Mouse (Mus musculus) midbrain, embryonic 16.5 days (tissue): ENCODE measurements at regions not wholly inside any gene's neighbourhood (a gene's known extent, or its start where the extent isn't known, plus 50 kb on each side); places are given as distances from the start of the nearest gene placed in this dataset.

ENCODE experiments used
- ATAC-seq: fragments of 200-750 bp; cut with Nextera tagmentation; 2 replicates; pipeline ENCODE4 v1.8.0; 2017; ENCODE audit warnings: moderate TSS enrichment
- H3K27ac ChIP-seq: fragments of 300-500 bp; sonication (generic); 2 replicates; pipeline ENCODE4 v1.5.1; 2014; ENCODE audit warnings: mild to moderate bottlenecking, low read length, mixed read lengths
- H3K27me3 ChIP-seq: fragments of 300-500 bp; sonication (generic); 2 replicates; pipeline ENCODE4 v1.6.1; 2014; ENCODE audit warnings: low read depth, low read length, mixed read lengths; ENCODE audit not compliant: control insufficient read depth, insufficient read depth
- H3K36me3 ChIP-seq: fragments of 300-500 bp; sonication (generic); 2 replicates; pipeline ENCODE4 v1.6.1; 2014; ENCODE audit warnings: mild to moderate bottlenecking, low read length, moderate library complexity, mixed read lengths; ENCODE audit not compliant: control insufficient read depth, insufficient read depth
- H3K4me1 ChIP-seq: fragments of 300-500 bp; sonication (generic); 2 replicates; pipeline ENCODE4 v1.6.1; 2014; ENCODE audit warnings: mild to moderate bottlenecking, low read length, mixed read lengths; ENCODE audit not compliant: control insufficient read depth, insufficient read depth
- H3K4me2 ChIP-seq: fragments of 300-500 bp; sonication (generic); 2 replicates; pipeline ENCODE4 v1.6.1; 2014; ENCODE audit warnings: mild to moderate bottlenecking, low read length, mixed read lengths
- H3K4me3 ChIP-seq: fragments of 300-500 bp; sonication (generic); 2 replicates; pipeline ENCODE4 v1.5.1; 2014; ENCODE audit warnings: low read depth, mild to moderate bottlenecking, low read length, moderate library complexity, mixed read lengths
- H3K9ac ChIP-seq: fragments of 300-500 bp; sonication (generic); 2 replicates; pipeline ENCODE4 v1.6.1; 2014; ENCODE audit warnings: low read depth, low read length, mixed read lengths
- H3K9me3 ChIP-seq: fragments of 300-500 bp; sonication (generic); replicated peaks from 2 replicates; pipeline ENCODE4 v1.6.1; 2014; ENCODE audit warnings: mild to moderate bottlenecking, low read length, mixed read lengths; ENCODE audit not compliant: control insufficient read depth, poor library complexity, severe bottlenecking
- WGBS: fragments of 180-500 bp; shearing (Covaris S2); extraction: QIAGEN DNeasy Blood & Tissue Kit; methylation state at CpG from one replicate; pipeline ENCODE4 v1.1.7; 2014; 5-methylcytosine and 5-hydroxymethylcytosine counted together

DNA sequence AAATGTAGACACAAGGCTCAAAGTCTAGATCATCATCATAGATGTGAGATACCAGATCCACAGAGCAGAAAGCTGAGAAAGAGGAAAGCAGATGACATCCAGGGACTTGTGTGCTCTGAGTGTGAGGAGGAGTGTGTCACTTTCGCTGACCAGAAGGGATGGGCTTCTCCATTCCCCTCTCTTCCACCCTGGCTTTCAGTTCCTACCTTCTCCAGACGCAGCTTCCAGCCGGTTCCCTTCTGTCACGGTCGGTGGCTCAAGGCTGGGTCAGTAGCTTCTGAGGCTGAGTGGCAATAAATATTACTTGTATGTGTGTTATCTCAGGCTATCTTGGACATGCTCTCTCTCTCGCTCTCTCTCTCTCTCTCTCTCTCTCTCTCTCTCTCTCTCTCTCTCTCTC is 94.2 kb upstream of the Irf2bp2 start:
- no peaks in the 10 kb centered on the region for H3K27me3 ChIP-seq
- H3K9ac ChIP-seq = no peak overlapping the region
- WGBS = 99% methylated on average over 6 of the region's 6 CpGs
- no peak overlapping the region for H3K4me3 ChIP-seq
- H3K36me3 ChIP-seq = no peaks in the 10 kb centered on the region
- no peak for ATAC-seq
- H3K4me2 ChIP-seq = no peak overlapping the region
- H3K27ac ChIP-seq = no peak overlapping the region
- H3K9me3 ChIP-seq = no peaks in the 10 kb centered on the region
- H3K4me1 ChIP-seq = no peaks in the 10 kb centered on the region

DNA sequence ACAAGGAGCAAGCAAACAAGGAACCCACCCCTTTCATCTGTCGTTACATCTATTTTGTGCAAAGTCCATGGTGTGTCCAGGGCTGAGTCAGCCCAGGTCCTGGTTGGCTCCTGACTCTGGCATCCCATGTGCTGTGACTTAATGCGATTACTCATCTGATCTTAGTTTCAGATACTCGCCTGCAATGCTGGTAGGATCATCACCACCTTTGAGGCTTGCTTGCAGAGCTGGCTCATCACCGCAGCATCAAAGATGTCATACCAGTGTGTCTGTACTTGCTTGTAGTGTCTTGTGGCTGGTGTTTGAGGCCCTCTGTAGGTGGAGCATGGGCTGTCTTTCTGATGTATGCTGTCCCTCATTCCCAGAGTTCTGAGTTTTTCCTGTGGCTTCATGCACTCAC is 93.0 kb upstream of the Irf2bp2 start:
- H3K4me3 ChIP-seq = no peak overlapping the region
- no peak for ATAC-seq
- H3K27me3 ChIP-seq = no peaks in the 10 kb centered on the region
- H3K27ac ChIP-seq = no peak overlapping the region
- H3K4me1 ChIP-seq = no peaks in the 10 kb centered on the region
- H3K4me2 ChIP-seq = no peak overlapping the region
- H3K9me3 ChIP-seq = no peaks in the 10 kb centered on the region
- 90% methylated on average over 4 of the region's 4 CpGs for WGBS
- H3K36me3 ChIP-seq = no peaks in the 10 kb centered on the region
- no peak overlapping the region for H3K9ac ChIP-seq

DNA sequence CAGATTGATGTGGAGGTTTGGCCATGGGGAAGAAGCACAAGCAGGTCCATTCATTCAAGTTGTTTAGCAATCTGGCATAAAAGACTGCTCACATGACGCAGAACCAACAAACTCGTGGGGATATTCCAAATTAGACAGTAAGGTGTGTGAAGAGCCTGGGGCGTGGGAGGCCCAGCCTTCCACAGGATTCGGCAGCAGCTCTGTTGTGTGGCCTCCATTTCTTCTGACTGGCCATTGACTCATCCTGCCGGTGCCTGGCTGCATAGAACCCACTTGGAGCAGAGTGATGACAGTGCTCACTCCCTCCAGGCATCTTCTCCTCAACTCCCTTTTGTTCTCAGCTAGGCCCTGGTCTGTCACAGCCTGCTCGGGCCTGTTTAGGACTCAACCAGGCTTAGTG is 91.6 kb upstream of the Irf2bp2 start:
- Histone ChIP-seq H3K27me3 (no peaks in the 10 kb centered on the region), H3K9ac (no peak overlapping the region), H3K4me2 (no peak overlapping the region), H3K9me3 (no peaks in the 10 kb centered on the region), H3K27ac (no peak overlapping the region), H3K4me1 (no peaks in the 10 kb centered on the region), H3K4me3 (no peak overlapping the region), H3K36me3 (no peaks in the 10 kb centered on the region)
- ATAC-seq = no peak
- 78% methylated on average over 6 of the region's 6 CpGs for WGBS

DNA sequence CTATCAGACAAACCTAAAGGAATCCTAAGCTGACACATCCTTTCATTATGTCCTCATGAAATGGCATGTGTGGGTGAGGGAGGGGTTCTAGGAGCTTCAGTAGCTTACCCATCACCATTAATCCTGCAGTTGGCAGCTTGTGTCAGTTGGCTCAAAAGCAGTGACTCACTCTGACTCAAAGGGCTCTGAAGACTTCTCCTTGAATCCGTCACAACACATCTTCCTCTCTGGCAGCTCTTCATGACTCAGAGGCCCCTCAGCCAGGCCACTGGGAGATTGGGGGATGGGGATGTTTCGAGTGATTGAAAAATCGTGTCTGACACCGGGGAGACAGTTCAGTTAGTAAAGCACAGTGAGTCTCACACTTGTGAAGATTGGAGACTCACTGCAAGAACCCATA is 90.2 kb upstream of the Irf2bp2 start:
- H3K27ac ChIP-seq = no peak overlapping the region
- no peaks in the 10 kb centered on the region for H3K4me1 ChIP-seq
- H3K4me3 ChIP-seq = no peak overlapping the region
- no peaks in the 10 kb centered on the region for H3K27me3 ChIP-seq
- H3K4me2 ChIP-seq = no peak overlapping the region
- ATAC-seq = no peak
- no peak overlapping the region for H3K9ac ChIP-seq
- 75% methylated on average over 4 of the region's 4 CpGs for WGBS
- no peaks in the 10 kb centered on the region for H3K36me3 ChIP-seq
- no peaks in the 10 kb centered on the region for H3K9me3 ChIP-seq

DNA sequence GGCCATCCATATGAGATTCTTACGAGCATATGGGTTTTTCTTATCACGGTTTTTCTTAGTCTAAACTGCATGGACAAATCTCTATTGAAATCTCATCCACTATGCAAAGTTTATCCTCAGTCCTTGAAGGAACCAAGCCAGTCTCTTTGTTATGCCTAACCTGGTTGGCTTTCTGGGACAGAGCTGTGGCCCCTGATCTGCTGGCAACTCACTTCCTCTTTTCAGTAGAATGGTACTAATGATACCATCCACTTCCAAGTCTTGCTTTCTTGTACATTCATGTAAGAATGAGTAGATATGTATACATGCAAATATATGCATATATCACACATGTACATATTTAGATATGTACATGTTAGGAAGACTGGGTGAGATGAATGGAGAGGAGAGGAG is 89.8 kb upstream of the Irf2bp2 start:
- WGBS = 90% methylated on average over 2 of the region's 2 CpGs
- Histone ChIP-seq H3K9ac (no peak overlapping the region), H3K27me3 (no peaks in the 10 kb centered on the region), H3K4me1 (peaks cover 3% of the 10 kb centered on the region), H3K4me3 (no peak overlapping the region), H3K36me3 (no peaks in the 10 kb centered on the region), H3K27ac (no peak overlapping the region), H3K9me3 (no peaks in the 10 kb centered on the region), H3K4me2 (no peak overlapping the region)
- ATAC-seq = no peak

DNA sequence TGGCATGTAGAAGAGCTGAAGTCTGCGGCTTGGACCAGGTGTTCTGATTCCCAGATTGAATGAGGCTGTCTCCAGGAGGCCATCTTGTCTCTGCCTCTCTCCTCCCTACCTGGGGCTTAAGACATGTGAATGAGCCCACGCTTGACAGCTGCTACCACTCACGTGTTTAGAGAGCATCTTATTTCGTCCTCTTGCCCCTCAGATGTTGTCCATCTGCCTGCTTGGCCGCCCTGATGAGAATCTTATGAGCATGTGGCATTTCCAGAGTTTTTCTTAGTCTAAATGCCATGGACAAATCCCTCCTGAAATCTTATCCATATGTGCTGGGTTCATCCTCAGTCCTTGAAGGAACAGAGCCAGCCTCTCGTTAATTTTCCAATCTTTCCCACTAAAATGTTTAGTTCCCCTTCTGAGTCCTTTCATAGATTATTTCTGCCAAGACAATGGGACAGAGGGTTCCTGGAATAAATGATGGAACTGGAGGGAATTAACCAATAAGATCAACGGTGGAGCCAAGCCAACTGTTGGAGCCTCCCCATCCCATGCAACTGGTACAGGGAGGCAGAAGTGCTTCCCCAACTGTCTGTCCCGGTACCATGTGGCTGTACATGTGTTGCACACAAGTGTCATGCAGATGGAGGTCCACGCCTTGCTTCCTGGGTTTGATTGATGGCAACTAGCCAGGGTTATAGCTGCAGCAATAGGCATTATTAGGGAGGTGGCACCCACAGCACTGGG is 89.2 kb upstream of the Irf2bp2 start:
- H3K27me3 ChIP-seq = no peaks in the 10 kb centered on the region
- H3K4me1 ChIP-seq = peaks cover 9% of the 10 kb centered on the region
- H3K4me3 ChIP-seq = no peak overlapping the region
- no peak overlapping the region for H3K4me2 ChIP-seq
- no peak overlapping the region for H3K9ac ChIP-seq
- no peaks in the 10 kb centered on the region for H3K9me3 ChIP-seq
- ATAC-seq = no peak
- H3K36me3 ChIP-seq = no peaks in the 10 kb centered on the region
- 79% methylated on average over 9 of the region's 9 CpGs for WGBS
- no peak overlapping the region for H3K27ac ChIP-seq

DNA sequence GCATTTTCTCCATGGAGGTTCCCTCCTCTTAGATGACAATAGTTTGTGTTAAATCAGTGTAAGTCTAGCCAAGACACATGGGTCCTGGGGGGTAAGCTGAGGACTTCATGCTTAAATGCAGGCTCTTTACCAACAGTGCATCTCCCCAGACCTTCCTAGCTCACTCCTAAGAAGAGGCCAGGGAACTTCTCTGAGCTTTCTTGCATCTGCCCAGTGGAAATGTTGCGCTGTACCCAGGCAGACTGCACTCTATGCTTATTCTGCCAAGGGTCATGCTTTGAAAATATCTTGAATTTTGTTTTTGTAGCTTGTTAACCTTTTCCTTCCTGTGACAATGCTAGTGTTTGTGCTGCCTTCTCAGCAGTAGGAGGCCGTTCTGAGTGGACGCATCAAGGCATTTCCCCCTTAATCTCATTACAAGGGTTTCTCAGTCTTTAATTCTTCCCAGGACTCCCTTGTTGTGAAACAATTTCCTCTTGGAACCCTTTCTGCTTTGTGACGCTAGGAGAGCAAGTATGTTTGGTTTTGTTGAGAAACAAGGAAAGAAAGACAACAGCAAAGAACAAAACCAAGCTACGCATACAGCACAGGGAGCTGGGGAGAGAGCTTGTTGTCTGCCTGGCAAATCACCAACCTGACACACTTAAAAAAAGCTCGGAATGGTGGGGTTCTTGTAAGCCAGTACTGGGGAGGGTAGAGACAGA is 88.3 kb upstream of the Irf2bp2 start:
- WGBS = 17% methylated on average over 6 of the region's 6 CpGs
- Histone ChIP-seq H3K27ac (no peak overlapping the region), H3K9me3 (no peaks in the 10 kb centered on the region), H3K4me2 (no peak overlapping the region), H3K36me3 (no peaks in the 10 kb centered on the region), H3K4me3 (no peak overlapping the region), H3K4me1 (peaks cover 16% of the 10 kb centered on the region), H3K27me3 (no peaks in the 10 kb centered on the region), H3K9ac (no peak overlapping the region)
- no peak for ATAC-seq

DNA sequence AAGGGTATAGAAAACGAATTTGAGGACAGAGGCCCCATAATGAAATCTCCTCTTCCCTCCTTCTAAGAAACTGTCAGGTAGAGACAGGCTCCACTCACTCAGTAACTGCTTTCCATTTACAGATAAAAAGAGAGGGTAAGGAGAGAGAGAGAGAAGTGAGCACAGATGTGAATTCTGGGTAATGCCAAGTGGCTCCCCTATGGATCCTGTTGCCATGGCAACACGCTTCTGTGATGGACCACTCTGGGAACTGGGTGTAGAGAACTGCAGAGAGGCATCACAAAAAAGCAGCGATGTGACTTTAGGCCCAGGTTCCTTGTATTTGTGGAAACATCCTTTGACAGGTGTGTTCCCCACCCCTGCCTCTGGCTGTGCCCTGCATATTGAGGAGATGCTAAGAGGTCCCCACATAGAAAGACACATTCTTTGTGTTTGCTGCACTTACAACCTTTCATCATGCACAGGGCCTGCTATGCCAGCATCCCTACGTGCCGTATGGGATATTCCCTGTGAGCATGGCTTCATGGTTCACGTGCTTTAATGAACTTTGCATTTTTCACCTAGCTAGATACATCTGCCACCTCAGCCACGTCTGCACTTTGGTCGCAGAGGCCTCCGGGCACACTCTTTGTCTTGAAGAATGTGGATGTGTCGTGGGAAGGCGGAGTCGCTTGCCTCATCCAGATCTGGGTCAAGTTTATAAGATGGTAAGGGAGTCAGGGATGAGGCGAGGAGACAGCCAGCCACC is 84.4 kb upstream of the Irf2bp2 start:
- 49% methylated on average over 13 of the region's 13 CpGs for WGBS
- Histone ChIP-seq H3K27ac (peak overlapping the region; percentile 93), H3K9me3 (no peaks in the 10 kb centered on the region), H3K36me3 (no peaks in the 10 kb centered on the region), H3K27me3 (no peaks in the 10 kb centered on the region), H3K9ac (no peak overlapping the region), H3K4me1 (peaks cover 16% of the 10 kb centered on the region), H3K4me3 (no peak overlapping the region), H3K4me2 (no peak overlapping the region)
- ATAC-seq = peak; percentile 91

DNA sequence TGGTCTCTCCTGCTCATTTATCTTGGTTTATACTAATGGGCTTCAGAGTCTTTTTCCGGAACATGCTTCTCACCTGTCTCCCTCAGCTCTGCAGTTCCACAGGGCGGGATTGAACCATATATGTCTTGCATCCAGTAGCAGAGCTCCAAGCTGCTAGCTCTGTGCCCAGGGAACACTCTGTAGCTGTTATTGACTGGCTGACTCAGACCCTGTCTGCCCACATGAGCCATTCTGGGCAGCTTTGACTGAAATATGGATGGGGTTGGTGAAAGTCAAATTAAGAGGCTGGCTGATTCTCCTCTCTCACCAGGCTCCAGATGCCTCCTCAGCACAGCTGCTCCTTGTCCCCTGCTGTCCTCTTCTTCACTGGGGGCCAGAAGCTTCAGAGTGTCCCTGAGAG is 81.4 kb upstream of the Irf2bp2 start:
- Histone ChIP-seq H3K36me3 (no peaks in the 10 kb centered on the region), H3K9ac (no peak overlapping the region), H3K27me3 (no peaks in the 10 kb centered on the region), H3K9me3 (no peaks in the 10 kb centered on the region), H3K4me1 (peaks cover 16% of the 10 kb centered on the region), H3K4me2 (no peak overlapping the region), H3K4me3 (no peak overlapping the region), H3K27ac (no peak overlapping the region)
- no peak for ATAC-seq
- 92% methylated on average over 2 of the region's 2 CpGs for WGBS
